Mouse (Mus musculus): ENCODE data around the gene Rapsn.

- no peak for TF ChIP-seq CTCF (IDR thresholded peaks at IDR 0.05; ENCODE audit: extremely low read depth, insufficient read depth, low read length)
- no peak for TF ChIP-seq POLR2A (IDR thresholded peaks at IDR 0.05; ENCODE audit: extremely low read depth, insufficient read depth, low read length)
These were observed 8.9 kb upstream of the Rapsn start for GRCm38 (mm10) chr2:91026491-91026890.
